Mouse (Mus musculus) megakaryocyte, embryonic 14.5 days (primary cell): ENCODE results near the gene Mcts2.

Experiments
- FLI1 ChIP-seq: IDR thresholded peaks from 2 replicates; pipeline ENCODE4 v1.6.1; 2012; ENCODE audit warnings: low read length, inconsistent platforms, mixed read lengths
- GATA1 ChIP-seq: IDR thresholded peaks from 3 replicates; pipeline ENCODE4 v1.6.1; 2012; ENCODE audit warnings: mixed read lengths, low read length, inconsistent platforms, borderline replicate concordance

- TF ChIP-seq GATA1 (no peak), FLI1 (no peak)
These were observed 3.7 kb upstream of the Mcts2 start for GRCm38 (mm10) chr2:152683086-152683485.
